Mouse (Mus musculus): Measurements from ENCODE around the gene Baiap2l1. TPM values are rescaled to one million over a fixed set of nuclear protein-coding genes. Genes with fewer than 3 reads are reported as not detected.

The Baiap2l1 gene
- polyA plus RNA-seq, 1 experiment from 2014 or later: 14.3 TPM

DNA sequence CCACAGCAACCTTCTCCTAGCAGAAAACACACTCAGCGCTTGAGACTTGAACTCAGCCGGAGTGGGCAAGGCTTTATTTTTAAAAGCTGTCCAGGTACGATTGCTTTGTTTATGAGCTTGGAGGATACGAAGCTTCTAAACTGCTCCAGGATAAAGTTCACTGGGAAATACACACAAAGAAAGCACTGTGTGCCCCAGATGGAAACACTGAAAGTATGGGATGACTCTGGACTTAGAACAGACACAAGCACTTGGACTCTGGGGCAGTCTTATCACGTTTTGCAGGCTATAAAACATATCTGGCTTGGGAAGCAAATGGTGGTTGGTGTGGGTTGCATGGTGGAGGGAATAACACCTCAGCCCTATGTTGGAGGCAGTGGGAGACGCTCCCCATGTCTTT, 2.0 kb upstream of the Baiap2l1 start:
- Histone ChIP-seq H3K36me3 (ENCODE audit: control insufficient read depth, insufficient read depth, low read length) (no peaks in the 10 kb centered on the region), H3K27me3 (ENCODE audit: control insufficient read depth, insufficient read depth, low read length) (no peaks in the 10 kb centered on the region), H3K9ac (replicated peaks; ENCODE audit: low read depth, low read length) (no peak overlapping the region), H3K9me3 (ENCODE audit: control insufficient read depth, low read depth, low read length) (no peaks in the 10 kb centered on the region), H3K4me1 (ENCODE audit: control insufficient read depth, insufficient read depth, low read length) (0 out of 2 replicates have a peak, but pooled peaks cover 5% of the 10 kb centered on the region), H3K4me3 (ENCODE audit: low read depth, low read length) (no peak overlapping the region), H3K27ac (ENCODE audit: low read length) (no peak overlapping the region), H3K4me2 (replicated peaks; ENCODE audit: low read depth, low read length) (no peak overlapping the region)
- 74% methylated on average over 6 of the region's 6 CpGs for WGBS
- no peak for ATAC-seq (ENCODE audit: insufficient number of reproducible peaks, insufficient read depth, low FRiP score, low read depth)

DNA sequence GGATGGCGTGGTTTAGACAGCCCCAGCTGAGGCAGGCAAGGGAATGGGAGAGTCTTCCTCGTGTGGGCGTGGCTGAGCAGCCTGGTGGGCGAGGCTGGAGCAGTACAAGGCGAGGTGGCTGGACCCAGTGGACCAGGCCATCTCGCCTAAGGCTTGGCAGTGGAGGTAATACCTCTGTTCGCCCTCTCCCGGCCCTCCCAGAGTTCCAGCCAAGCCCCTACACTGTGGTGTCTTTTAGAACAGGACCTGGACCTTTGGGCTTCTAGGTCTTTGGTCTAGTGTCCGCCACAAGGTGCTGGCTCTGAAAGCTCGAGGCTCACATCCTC, 643 bp upstream of the Baiap2l1 start:
- peak overlapping the region; percentile 47 for H3K4me3 ChIP-seq (ENCODE audit: low read depth, low read length)
- no peaks in the 10 kb centered on the region for H3K36me3 ChIP-seq (ENCODE audit: control insufficient read depth, insufficient read depth, low read length)
- H3K27ac ChIP-seq (ENCODE audit: low read length): 0 out of 2 replicates have a peak overlapping the region, but pooled peaks have one; percentile 10
- H3K4me2 ChIP-seq (replicated peaks; ENCODE audit: low read depth, low read length): peak overlapping the region; percentile 48
- 0 out of 2 replicates have a peak, but pooled peaks cover 5% of the 10 kb centered on the region for H3K4me1 ChIP-seq (ENCODE audit: control insufficient read depth, insufficient read depth, low read length)
- no peak for ATAC-seq (ENCODE audit: insufficient number of reproducible peaks, insufficient read depth, low FRiP score, low read depth)
- no peak overlapping the region for H3K9ac ChIP-seq (replicated peaks; ENCODE audit: low read depth, low read length)
- WGBS: 9% methylated on average over 10 of the region's 10 CpGs
- no peaks in the 10 kb centered on the region for H3K27me3 ChIP-seq (ENCODE audit: control insufficient read depth, insufficient read depth, low read length)
- no peaks in the 10 kb centered on the region for H3K9me3 ChIP-seq (ENCODE audit: control insufficient read depth, low read depth, low read length)

DNA sequence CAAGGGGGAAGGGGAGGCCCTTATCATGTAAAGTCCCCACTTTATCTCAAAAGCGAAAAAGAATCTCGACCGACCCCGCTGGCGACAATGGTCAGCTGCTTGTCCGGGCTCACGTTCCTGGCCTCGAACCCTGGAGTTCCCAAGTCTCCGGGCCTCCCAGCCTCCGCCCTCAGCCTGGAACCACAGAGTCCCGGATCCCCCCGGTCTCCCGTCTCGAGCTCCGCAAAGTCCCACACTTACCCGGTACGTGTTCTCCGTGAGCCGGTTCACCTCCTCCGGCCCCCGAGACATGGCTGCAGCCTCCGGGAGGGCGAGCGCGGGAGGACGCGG, 396 bp downstream of the Baiap2l1 start:
- H3K9ac ChIP-seq (replicated peaks; ENCODE audit: low read depth, low read length): peak overlapping the region; percentile 41
- no peaks in the 10 kb centered on the region for H3K9me3 ChIP-seq (ENCODE audit: control insufficient read depth, low read depth, low read length)
- H3K4me1 ChIP-seq (ENCODE audit: control insufficient read depth, insufficient read depth, low read length): 0 out of 2 replicates have a peak, but pooled peaks cover 5% of the 10 kb centered on the region
- peak overlapping the region; percentile 48 for H3K4me2 ChIP-seq (replicated peaks; ENCODE audit: low read depth, low read length)
- H3K27ac ChIP-seq (ENCODE audit: low read length): peak overlapping the region; percentile 74; the same call in 1 of the 2 replicates
- no peak for ATAC-seq (ENCODE audit: insufficient number of reproducible peaks, insufficient read depth, low FRiP score, low read depth)
- H3K4me3 ChIP-seq (ENCODE audit: low read depth, low read length): peak overlapping the region; percentile 47
- under 1% methylated on average over 27 of the region's 27 CpGs for WGBS
- H3K27me3 ChIP-seq (ENCODE audit: control insufficient read depth, insufficient read depth, low read length): no peaks in the 10 kb centered on the region
- no peaks in the 10 kb centered on the region for H3K36me3 ChIP-seq (ENCODE audit: control insufficient read depth, insufficient read depth, low read length)

DNA sequence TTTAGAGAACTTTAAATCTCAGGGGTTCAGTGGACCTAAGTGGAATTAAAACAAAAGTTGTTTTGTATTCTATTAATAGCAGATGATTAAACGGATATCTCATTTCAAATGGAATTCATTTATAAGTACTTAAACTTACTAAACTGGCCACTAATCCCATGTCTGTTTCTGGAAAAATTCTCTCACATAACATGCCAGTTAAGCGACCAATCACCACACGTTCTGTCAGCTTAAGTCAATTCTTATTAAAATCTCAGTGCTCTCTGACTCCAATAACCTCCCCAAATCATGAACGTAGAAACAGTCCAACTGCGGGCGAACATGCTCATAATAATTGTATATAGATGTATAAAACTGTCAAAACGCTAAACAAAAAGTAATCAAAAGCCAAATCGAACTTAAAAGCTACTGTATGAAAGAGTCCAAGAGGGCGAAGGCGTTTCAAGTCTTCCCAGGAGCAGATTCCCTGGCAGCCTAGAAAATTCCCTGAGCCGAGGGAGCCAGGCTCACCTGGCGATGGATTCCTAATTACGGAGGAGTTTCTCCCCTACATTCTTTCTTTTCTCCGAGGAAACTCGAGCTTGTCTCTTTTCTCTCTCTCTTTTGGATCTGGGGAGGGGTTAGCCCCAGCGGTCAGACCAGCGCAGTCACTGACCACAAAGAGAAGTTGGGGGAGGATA, 996 bp downstream of the Baiap2l1 start:
- Histone ChIP-seq H3K9ac (replicated peaks; ENCODE audit: low read depth, low read length) (peak overlapping the region; percentile 41), H3K27ac (ENCODE audit: low read length) (no peak overlapping the region), H3K4me1 (ENCODE audit: control insufficient read depth, insufficient read depth, low read length) (0 out of 2 replicates have a peak, but pooled peaks cover 5% of the 10 kb centered on the region), H3K4me2 (replicated peaks; ENCODE audit: low read depth, low read length) (peak overlapping the region; percentile 48), H3K4me3 (ENCODE audit: low read depth, low read length) (peak overlapping the region; percentile 47), H3K9me3 (ENCODE audit: control insufficient read depth, low read depth, low read length) (no peaks in the 10 kb centered on the region), H3K36me3 (ENCODE audit: control insufficient read depth, insufficient read depth, low read length) (no peaks in the 10 kb centered on the region), H3K27me3 (ENCODE audit: control insufficient read depth, insufficient read depth, low read length) (no peaks in the 10 kb centered on the region)
- no peak for ATAC-seq (ENCODE audit: insufficient number of reproducible peaks, insufficient read depth, low FRiP score, low read depth)
- WGBS: 7% methylated on average over 17 of the region's 17 CpGs

DNA sequence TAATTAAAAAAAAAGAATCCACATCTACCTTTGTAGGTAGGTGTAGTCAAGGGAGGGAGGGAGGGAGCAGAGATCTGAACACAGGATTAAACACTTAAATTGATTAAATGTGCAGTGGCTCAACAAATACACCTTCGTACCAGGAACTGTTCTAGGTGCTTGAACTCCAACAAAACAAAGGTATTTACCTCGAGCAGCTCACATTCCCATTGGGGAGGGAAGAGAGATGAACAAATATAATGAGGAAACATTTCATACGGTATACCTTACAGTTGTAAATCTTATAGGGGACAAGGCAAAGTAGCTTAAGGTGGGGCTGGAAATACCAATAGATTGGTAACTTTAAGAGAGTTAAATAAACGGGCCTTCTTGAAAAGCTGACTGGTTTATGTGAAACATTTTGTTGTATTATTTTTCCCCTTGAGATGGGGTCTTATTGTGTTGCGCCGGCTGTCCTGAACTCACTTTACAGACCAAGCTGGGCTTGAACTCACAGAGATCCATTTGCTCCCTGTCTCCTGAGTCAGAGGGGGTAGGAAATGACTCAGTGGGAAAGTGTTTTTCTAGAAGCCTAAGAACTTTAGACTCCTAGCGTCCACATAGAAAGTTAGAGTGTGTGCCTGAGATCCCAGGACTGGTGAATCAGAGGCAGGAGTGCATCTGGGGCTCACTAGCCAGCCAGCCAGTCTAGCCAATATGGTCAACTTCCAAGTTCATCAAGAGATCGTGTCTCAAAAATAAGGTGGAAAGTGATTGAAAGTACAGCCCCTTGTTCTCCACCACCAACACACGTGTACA, 5.5 kb downstream of the Baiap2l1 start:
- no peaks in the 10 kb centered on the region for H3K27me3 ChIP-seq (ENCODE audit: control insufficient read depth, insufficient read depth, low read length)

DNA sequence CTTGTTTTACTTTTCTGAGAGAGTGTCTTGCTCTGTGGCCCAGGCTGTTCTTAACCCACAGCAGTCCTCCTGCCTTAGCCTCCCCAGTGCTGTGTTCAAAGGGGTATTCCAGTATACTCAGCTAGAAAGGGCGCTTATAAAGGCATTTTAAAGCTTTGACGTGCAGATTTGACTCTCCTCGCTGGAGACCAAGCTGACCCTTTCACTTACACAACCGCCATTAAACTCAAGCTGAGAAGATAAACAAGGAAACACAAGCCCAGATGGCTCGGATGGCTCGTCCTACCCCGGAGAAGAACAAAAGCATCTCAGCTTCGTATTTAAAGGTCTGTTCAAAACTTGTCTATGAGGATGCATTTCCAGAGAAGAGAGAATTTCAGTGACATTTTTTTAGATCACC, 6.7 kb downstream of the Baiap2l1 start:
- Histone ChIP-seq H3K4me2 (replicated peaks; ENCODE audit: low read depth, low read length) (no peak overlapping the region), H3K4me1 (ENCODE audit: control insufficient read depth, insufficient read depth, low read length) (no peaks in the 10 kb centered on the region), H3K9ac (replicated peaks; ENCODE audit: low read depth, low read length) (no peak overlapping the region), H3K36me3 (ENCODE audit: control insufficient read depth, insufficient read depth, low read length) (no peaks in the 10 kb centered on the region), H3K27me3 (ENCODE audit: control insufficient read depth, insufficient read depth, low read length) (no peaks in the 10 kb centered on the region), H3K9me3 (ENCODE audit: control insufficient read depth, low read depth, low read length) (no peaks in the 10 kb centered on the region), H3K4me3 (ENCODE audit: low read depth, low read length) (no peak overlapping the region), H3K27ac (ENCODE audit: low read length) (no peak overlapping the region)
- no peak for ATAC-seq (ENCODE audit: insufficient number of reproducible peaks, insufficient read depth, low FRiP score, low read depth)
- WGBS: 26% methylated on average over 8 of the region's 8 CpGs

More for the DNA sequence above, 5.5 kb downstream of the Baiap2l1 start:
- 76% methylated on average over 9 of the region's 9 CpGs for WGBS
- H3K9ac ChIP-seq (replicated peaks; ENCODE audit: low read depth, low read length): no peak overlapping the region
- H3K9me3 ChIP-seq (ENCODE audit: control insufficient read depth, low read depth, low read length): no peaks in the 10 kb centered on the region
- H3K36me3 ChIP-seq (ENCODE audit: control insufficient read depth, insufficient read depth, low read length): no peaks in the 10 kb centered on the region
- no peaks in the 10 kb centered on the region for H3K4me1 ChIP-seq (ENCODE audit: control insufficient read depth, insufficient read depth, low read length)
- no peak overlapping the region for H3K4me3 ChIP-seq (ENCODE audit: low read depth, low read length)
- no peak overlapping the region for H3K27ac ChIP-seq (ENCODE audit: low read length)
- ATAC-seq (ENCODE audit: insufficient number of reproducible peaks, insufficient read depth, low FRiP score, low read depth): no peak
- H3K4me2 ChIP-seq (replicated peaks; ENCODE audit: low read depth, low read length): no peak overlapping the region

DNA sequence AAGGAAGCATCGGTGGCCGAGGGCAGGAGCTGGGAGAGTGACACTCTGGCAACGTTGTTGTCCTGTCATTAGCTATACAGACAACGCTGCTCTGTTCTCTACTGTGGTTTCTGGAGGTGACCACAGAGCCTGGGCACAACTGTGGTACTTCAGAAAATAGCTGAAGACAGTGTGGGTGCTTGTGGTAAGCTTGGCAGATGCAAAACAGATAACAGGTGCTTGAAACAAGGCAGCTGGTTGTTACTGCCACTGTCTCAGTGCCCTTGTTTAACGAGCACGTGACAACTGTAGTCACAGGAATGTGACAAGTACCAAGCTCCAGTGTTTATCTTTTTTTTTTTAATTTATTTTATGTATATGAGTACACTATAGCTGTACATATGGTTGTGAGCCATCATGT, 13.3 kb downstream of the Baiap2l1 start:
- Histone ChIP-seq H3K4me1 (ENCODE audit: control insufficient read depth, insufficient read depth, low read length) (no peaks in the 10 kb centered on the region), H3K9me3 (ENCODE audit: control insufficient read depth, low read depth, low read length) (no peaks in the 10 kb centered on the region), H3K27ac (ENCODE audit: low read length) (no peak overlapping the region), H3K27me3 (ENCODE audit: control insufficient read depth, insufficient read depth, low read length) (no peaks in the 10 kb centered on the region), H3K4me2 (replicated peaks; ENCODE audit: low read depth, low read length) (no peak overlapping the region), H3K4me3 (ENCODE audit: low read depth, low read length) (no peak overlapping the region), H3K36me3 (ENCODE audit: control insufficient read depth, insufficient read depth, low read length) (no peaks in the 10 kb centered on the region), H3K9ac (replicated peaks; ENCODE audit: low read depth, low read length) (no peak overlapping the region)
- 89% methylated on average over 6 of the region's 6 CpGs for WGBS
- ATAC-seq (ENCODE audit: insufficient number of reproducible peaks, insufficient read depth, low FRiP score, low read depth): no peak

DNA sequence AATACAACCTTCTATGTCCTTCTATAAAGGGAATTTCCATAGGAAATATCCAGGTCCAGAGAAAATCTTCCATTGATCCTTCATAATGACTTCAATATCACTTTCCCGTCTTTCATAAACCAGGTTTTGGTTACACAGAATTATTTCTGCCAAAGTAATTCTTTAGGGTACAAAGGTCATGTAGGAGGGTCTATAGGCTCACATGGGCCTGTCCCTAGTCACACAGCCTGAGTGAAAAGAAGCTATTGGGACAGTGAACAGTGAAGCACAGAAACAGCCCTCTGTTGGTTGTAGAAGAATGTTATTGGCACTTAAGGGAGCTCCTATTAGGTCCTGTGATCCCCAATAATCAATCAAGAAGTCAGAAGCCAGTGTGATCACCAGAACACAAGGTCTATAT, 16.8 kb downstream of the Baiap2l1 start:
- Histone ChIP-seq H3K36me3 (ENCODE audit: control insufficient read depth, insufficient read depth, low read length) (no peaks in the 10 kb centered on the region), H3K4me3 (ENCODE audit: low read depth, low read length) (no peak overlapping the region), H3K4me1 (ENCODE audit: control insufficient read depth, insufficient read depth, low read length) (peaks cover 6% of the 10 kb centered on the region; the same call in 1 of the 2 replicates), H3K9ac (replicated peaks; ENCODE audit: low read depth, low read length) (no peak overlapping the region), H3K4me2 (replicated peaks; ENCODE audit: low read depth, low read length) (no peak overlapping the region), H3K9me3 (ENCODE audit: control insufficient read depth, low read depth, low read length) (no peaks in the 10 kb centered on the region), H3K27me3 (ENCODE audit: control insufficient read depth, insufficient read depth, low read length) (no peaks in the 10 kb centered on the region), H3K27ac (ENCODE audit: low read length) (no peak overlapping the region)
- no peak for ATAC-seq (ENCODE audit: insufficient number of reproducible peaks, insufficient read depth, low FRiP score, low read depth)
- 56% methylated on average over 1 of the region's 1 CpGs for WGBS

All from stomach, embryonic 14.5 days (tissue).